Mouse (Mus musculus) brain, embryonic 14.5 days (tissue): Measurements from ENCODE around the gene Tspan5.

Source experiments
- CTCF ChIP-seq: fragments of 200-500 bp; IDR thresholded peaks from 2 replicates; pipeline ENCODE4 v1.5.1; 2012; ENCODE audit warnings: inconsistent platforms, mild to moderate bottlenecking, moderate library complexity, borderline replicate concordance; ENCODE audit not compliant: insufficient read depth, insufficient read length; ENCODE audit errors: extremely low read depth
- POLR2A ChIP-seq: fragments of 200-500 bp; IDR thresholded peaks from 2 replicates; pipeline ENCODE4 v1.6.1; 2012; ENCODE audit warnings: mild to moderate bottlenecking, inconsistent platforms, borderline replicate concordance; ENCODE audit not compliant: poor library complexity, insufficient read depth, insufficient read length, severe bottlenecking; ENCODE audit errors: extremely low read depth

DNA sequence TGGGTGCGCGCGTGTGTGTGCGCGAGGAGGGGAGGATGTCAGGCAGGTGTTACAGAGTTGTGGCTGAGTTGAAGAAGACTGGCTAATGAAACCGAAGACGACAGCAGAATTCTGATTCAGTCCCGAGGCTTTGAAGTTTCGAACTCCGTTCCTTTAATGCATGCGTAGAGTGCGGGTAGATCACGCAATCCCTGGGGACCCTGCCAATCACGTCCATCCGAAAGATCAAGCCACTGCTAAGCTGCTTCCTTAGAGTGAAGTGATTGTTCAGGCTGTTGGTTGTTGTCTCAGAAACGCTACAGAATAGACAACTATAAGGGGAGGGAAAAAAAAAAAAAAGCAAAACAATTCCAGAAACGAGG is 46.5 kb downstream of the Tspan5 start:
- TF ChIP-seq CTCF (no peak), POLR2A (no peak)
